Mouse (Mus musculus) retina, adult 2 months (tissue): ENCODE results near the gene Kantr.

ENCODE experiments used
- DNase-seq: peaks from one replicate; pipeline ENCODE4 v3.0.0-alpha.2; 2012; ENCODE audit warnings: low read depth, low spot score

Gene Kantr

GRCm38 (mm10) chrX:152284746-152285145 is 42.5 kb downstream of the Kantr start:
- no peak for DNase-seq

- no peak for DNase-seq
Observed at GRCm38 (mm10) chrX:152279384-152279783, 47.9 kb downstream of the Kantr start.

GRCm38 (mm10) chrX:152271189-152271588 is 56.1 kb downstream of the Kantr start:
- DNase-seq, result no peak
